Mouse (Mus musculus): ENCODE measurements around the gene Nxph3.

- TF ChIP-seq CTCF (IDR thresholded peaks at IDR 0.05; ENCODE audit: low read depth, low read length), result no peak
- no peak for TF ChIP-seq TAL1 (conservative IDR thresholded peaks at IDR 0.05; ENCODE audit: low read depth, low read length)
- no peak for TF ChIP-seq GATA1 (IDR thresholded peaks at IDR 0.05; ENCODE audit: borderline replicate concordance, low read length)
- no peak for TF ChIP-seq POLR2AphosphoS5 (IDR thresholded peaks at IDR 0.05; ENCODE audit: insufficient replicate concordance, low read depth, low read length)
- no peak for TF ChIP-seq GATA2 (IDR thresholded peaks at IDR 0.05; ENCODE audit: borderline replicate concordance, low read depth, low read length)
Observed at GRCm38 (mm10) chr11:95512383-95512782, 2.0 kb downstream of the Nxph3 start.

Data from G1E (cell line).